Mouse (Mus musculus) midbrain, postnatal 0 days (tissue): ENCODE measurements at regions not wholly inside any gene's neighbourhood (a gene's known extent, or its start where the extent isn't known, plus 50 kb on each side); places are given as distances from the start of the nearest gene placed in this dataset.

Source experiments
- ATAC-seq: fragments of 200-750 bp; cut with Nextera tagmentation; 2 replicates; pipeline ENCODE4 v1.8.0; 2017; ENCODE audit warnings: moderate number of reproducible peaks, mild to moderate bottlenecking, moderate TSS enrichment, moderate library complexity; ENCODE audit not compliant: low FRiP score
- DNase-seq: peaks from one replicate; pipeline ENCODE4 v3.0.0-alpha.2; 2015; ENCODE audit warnings: low spot score
- H3K27ac ChIP-seq: fragments of 300-500 bp; sonication (generic); 2 replicates; pipeline ENCODE4 v1.5.1; 2014; ENCODE audit warnings: low read depth, mild to moderate bottlenecking, low read length, mixed read lengths
- H3K27me3 ChIP-seq: fragments of 300-500 bp; sonication (generic); 2 replicates; pipeline ENCODE4 v1.6.1; 2014; ENCODE audit warnings: low read length, control low read depth, mixed read lengths; ENCODE audit not compliant: insufficient read depth
- H3K36me3 ChIP-seq: fragments of 300-500 bp; sonication (generic); 2 replicates; pipeline ENCODE4 v1.6.1; 2014; ENCODE audit warnings: low read length, control low read depth, mixed read lengths; ENCODE audit not compliant: insufficient read depth
- H3K4me1 ChIP-seq: fragments of 300-500 bp; sonication (generic); 2 replicates; pipeline ENCODE4 v1.6.1; 2014; ENCODE audit warnings: mild to moderate bottlenecking, control low read depth, antibody characterized with exemption, low read length, mixed read lengths; ENCODE audit not compliant: insufficient read depth
- H3K4me2 ChIP-seq: fragments of 300-500 bp; sonication (generic); 2 replicates; pipeline ENCODE4 v1.6.1; 2014; ENCODE audit warnings: low read depth, mild to moderate bottlenecking, low read length, mixed read lengths; ENCODE audit not compliant: poor library complexity, severe bottlenecking
- H3K4me3 ChIP-seq: fragments of 300-500 bp; sonication (generic); 2 replicates; pipeline ENCODE4 v1.5.1; 2014; ENCODE audit warnings: low read depth, mild to moderate bottlenecking, low read length, moderate library complexity
- H3K9ac ChIP-seq: fragments of 300-500 bp; sonication (generic); replicated peaks from 2 replicates; pipeline ENCODE4 v1.6.1; 2014; ENCODE audit warnings: mild to moderate bottlenecking, low read length, moderate library complexity, mixed read lengths; ENCODE audit not compliant: poor library complexity, severe bottlenecking
- H3K9me3 ChIP-seq: fragments of 300-500 bp; sonication (generic); 2 replicates; pipeline ENCODE4 v1.6.1; 2016; ENCODE audit warnings: low read length, control low read depth
- CTCF ChIP-seq: IDR thresholded peaks from 2 replicates; pipeline ENCODE4 v1.5.1; 2016; ENCODE audit warnings: antibody characterized with exemption, mild to moderate bottlenecking
- WGBS: fragments of 180-500 bp; shearing (Covaris S2); extraction: QIAGEN DNeasy Blood & Tissue Kit; methylation state at CpG from one replicate; pipeline ENCODE4 v1.1.7; 2014; 5-methylcytosine and 5-hydroxymethylcytosine counted together

DNA sequence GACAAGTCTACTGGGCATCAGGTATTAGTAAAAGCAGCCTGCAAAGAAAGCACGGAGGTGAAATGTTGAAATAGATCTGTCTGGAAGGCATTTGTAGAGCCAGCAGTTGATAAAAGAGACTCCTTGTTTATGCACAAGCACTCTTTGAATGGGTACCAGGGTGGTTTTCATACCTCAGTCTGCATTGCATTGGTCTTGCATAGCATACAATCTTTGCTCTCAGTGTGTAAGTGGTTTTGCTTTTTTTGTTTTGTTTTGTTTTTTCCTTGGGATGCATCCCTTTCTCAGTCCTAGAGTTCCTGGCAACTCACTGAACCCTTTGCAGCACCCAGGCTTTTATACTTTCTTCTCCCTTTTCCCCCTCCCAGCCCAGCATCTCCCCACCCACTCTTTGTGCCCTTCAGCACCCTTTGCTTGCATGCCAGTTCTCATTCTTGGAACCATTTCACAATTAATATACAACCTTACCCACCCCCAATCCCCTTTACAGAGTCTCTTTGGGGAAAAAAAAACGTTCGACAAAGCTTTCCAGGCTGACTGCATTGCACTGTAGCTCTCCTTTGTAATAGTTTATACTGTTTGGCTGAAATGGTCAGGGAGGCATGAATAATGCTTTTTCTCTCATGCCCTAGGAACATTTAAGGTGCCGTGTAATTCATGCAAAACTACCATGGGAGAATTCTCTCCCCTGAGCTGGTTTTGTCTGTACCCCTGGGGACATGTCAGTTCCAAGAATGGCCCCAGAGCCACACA is 118.7 kb upstream of the Fbxl7 start:
- peak; percentile 27 for DNase-seq

DNA sequence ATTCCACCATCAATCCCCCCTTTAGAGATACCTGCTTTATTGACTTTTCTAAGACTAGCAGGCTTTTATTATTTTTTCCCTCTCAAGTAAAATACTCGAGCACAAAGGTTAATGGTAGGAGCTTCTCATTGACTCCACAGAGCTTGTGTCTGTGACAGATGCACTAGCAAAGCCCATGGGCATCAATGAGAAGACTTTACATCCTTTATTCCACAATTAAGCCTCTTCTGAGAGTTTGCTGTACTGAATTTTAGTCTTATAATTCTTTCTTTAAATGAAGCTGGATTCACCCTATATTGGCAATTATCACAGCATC is 119.2 kb upstream of the Fbxl7 start:
- Histone ChIP-seq H3K36me3 (no peaks in the 10 kb centered on the region), H3K27ac (no peak overlapping the region), H3K4me2 (no peak overlapping the region), H3K27me3 (no peaks in the 10 kb centered on the region), H3K9me3 (no peaks in the 10 kb centered on the region), H3K4me1 (no peaks in the 10 kb centered on the region), H3K4me3 (no peak overlapping the region), H3K9ac (no peak overlapping the region)
- WGBS: 5% methylated on average over 1 of the region's 1 CpGs
- no peak for TF ChIP-seq CTCF
- no peak for ATAC-seq
- no peak for DNase-seq

More for the DNA sequence above, 118.7 kb upstream of the Fbxl7 start:
- no peak for ATAC-seq
- no peak for TF ChIP-seq CTCF
- no peak overlapping the region for H3K9ac ChIP-seq
- H3K9me3 ChIP-seq: no peaks in the 10 kb centered on the region
- no peaks in the 10 kb centered on the region for H3K36me3 ChIP-seq
- H3K4me1 ChIP-seq: no peaks in the 10 kb centered on the region
- no peak overlapping the region for H3K27ac ChIP-seq
- H3K4me2 ChIP-seq: no peak overlapping the region
- no peak overlapping the region for H3K4me3 ChIP-seq
- no peaks in the 10 kb centered on the region for H3K27me3 ChIP-seq
- 13% methylated on average over 4 of the region's 4 CpGs for WGBS

DNA sequence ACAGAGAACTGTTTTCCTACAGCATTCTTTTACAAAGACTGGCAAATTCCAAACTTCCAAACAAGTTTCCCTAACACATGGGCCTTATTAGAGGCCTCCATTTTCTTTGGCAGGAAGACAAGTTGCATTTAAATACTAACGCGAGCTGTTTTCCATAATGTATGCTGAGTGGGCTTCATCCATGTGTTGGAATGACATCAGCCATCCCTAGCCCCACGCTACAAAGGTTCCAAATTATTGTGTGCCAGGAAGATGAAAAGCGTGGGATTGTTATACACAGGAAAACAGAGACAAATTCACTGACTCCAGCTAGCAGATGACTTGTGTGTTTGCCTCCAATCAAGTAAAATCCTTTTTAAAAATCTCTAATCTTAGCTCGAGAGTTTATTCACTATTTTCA is 125.1 kb upstream of the Fbxl7 start:
- Histone ChIP-seq H3K36me3 (no peaks in the 10 kb centered on the region), H3K4me1 (no peaks in the 10 kb centered on the region), H3K9ac (no peak overlapping the region), H3K4me2 (no peak overlapping the region), H3K4me3 (no peak overlapping the region), H3K27me3 (no peaks in the 10 kb centered on the region), H3K9me3 (no peaks in the 10 kb centered on the region), H3K27ac (no peak overlapping the region)
- DNase-seq (no peak), ATAC-seq (no peak)
- WGBS: 44% methylated on average over 5 of the region's 5 CpGs
- no peak for TF ChIP-seq CTCF

DNA sequence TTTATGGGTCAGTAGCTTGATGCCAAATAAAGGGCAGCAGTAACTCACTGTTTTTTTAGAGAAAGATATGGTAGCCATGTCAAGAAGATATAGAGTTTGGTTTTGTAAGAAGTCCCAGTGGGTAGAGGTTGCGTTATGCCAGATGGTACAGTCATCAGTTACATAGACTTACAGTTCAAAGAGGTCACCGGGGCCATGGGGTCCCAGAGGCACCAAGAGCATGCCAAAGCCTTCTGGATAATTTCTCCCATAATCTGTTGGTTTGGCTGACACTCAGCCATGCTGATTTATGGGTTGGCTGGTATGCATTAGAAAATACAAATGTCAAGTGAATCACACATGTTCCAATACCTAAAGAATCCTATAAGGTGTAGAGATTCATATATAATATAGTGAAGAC is 137.9 kb upstream of the Fbxl7 start:
- ATAC-seq (no peak), DNase-seq (no peak)
- Histone ChIP-seq H3K36me3 (no peaks in the 10 kb centered on the region), H3K27me3 (no peaks in the 10 kb centered on the region), H3K9ac (no peak overlapping the region), H3K4me3 (no peak overlapping the region), H3K9me3 (no peaks in the 10 kb centered on the region), H3K4me1 (no peaks in the 10 kb centered on the region), H3K4me2 (no peak overlapping the region), H3K27ac (no peak overlapping the region)
- 97% methylated on average over 2 of the region's 2 CpGs for WGBS
- TF ChIP-seq CTCF: no peak

DNA sequence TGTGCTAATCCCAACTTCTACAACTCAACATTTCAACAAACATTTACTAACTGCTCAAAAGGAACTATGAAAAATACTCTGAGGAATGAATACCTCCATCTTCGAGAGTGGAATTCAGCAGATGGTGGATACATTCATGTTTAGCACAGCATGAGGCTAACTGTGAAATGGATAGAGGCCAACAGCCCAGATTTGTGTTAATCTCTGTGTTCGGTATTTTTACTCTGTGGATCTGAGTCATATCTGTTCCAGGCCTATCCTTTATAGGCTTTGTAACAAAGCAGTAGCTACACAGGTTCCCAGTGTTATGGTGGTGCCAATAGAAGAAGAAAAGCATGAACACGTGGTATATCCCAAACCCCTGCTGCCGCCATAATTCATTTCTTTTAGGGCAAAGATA is 148.4 kb upstream of the Fbxl7 start:
- ATAC-seq (no peak), DNase-seq (peak; percentile 46)
- no peak overlapping the region for H3K4me2 ChIP-seq
- no peaks in the 10 kb centered on the region for H3K9me3 ChIP-seq
- no peak overlapping the region for H3K4me3 ChIP-seq
- no peak overlapping the region for H3K9ac ChIP-seq
- H3K4me1 ChIP-seq: no peaks in the 10 kb centered on the region
- H3K27ac ChIP-seq: no peak overlapping the region
- no peaks in the 10 kb centered on the region for H3K36me3 ChIP-seq
- TF ChIP-seq CTCF: no peak
- 72% methylated on average over 4 of the region's 4 CpGs for WGBS
- no peaks in the 10 kb centered on the region for H3K27me3 ChIP-seq

DNA sequence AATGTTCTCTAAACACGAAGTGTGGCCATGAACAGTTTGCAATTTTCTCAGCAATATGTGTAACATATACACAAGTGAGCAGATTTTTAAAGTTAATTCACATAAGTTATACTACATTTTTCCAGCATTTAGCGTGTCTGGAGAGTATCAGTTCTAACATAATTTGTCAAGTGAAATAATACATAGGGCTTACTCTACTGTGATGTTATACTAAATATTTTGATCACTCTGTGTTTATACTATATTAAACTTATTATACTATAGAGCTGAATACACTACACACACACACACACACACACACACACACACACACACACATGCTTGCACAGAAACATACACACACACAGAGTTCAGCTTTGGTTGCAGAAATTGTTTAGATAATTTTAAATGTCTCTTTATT is 155.3 kb upstream of the Fbxl7 start:
- no peak for TF ChIP-seq CTCF
- Histone ChIP-seq H3K27me3 (no peaks in the 10 kb centered on the region), H3K4me3 (no peak overlapping the region), H3K9ac (no peak overlapping the region), H3K36me3 (no peaks in the 10 kb centered on the region), H3K4me1 (no peaks in the 10 kb centered on the region), H3K9me3 (no peaks in the 10 kb centered on the region), H3K27ac (no peak overlapping the region), H3K4me2 (no peak overlapping the region)
- 82% methylated on average over 2 of the region's 2 CpGs for WGBS
- DNase-seq: no peak
- no peak for ATAC-seq
